Mouse (Mus musculus) liver, adult 2 months (tissue): ENCODE data around the gene Sult4a1. TPM values are rescaled to one million over a fixed set of nuclear protein-coding genes. Genes with fewer than 3 reads are reported as not detected.

Experiments used
- DNase-seq: peaks from one replicate; pipeline ENCODE4 v3.0.0-alpha.2; 2011; ENCODE audit warnings: low read depth, low spot score; ENCODE audit errors: extremely low read depth
- H3K27ac ChIP-seq: fragments of 200-500 bp; replicated peaks from 2 replicates; pipeline ENCODE4 v1.5.1; 2012; ENCODE audit warnings: low read depth, mild to moderate bottlenecking, control low read depth, inconsistent platforms, low read length; ENCODE audit not compliant: insufficient read depth
- H3K27me3 ChIP-seq: fragments of 200-500 bp; 2 replicates; pipeline ENCODE4 v1.6.1; 2012; ENCODE audit warnings: mild to moderate bottlenecking, moderate library complexity, low read length, inconsistent platforms; ENCODE audit not compliant: control insufficient read depth, insufficient read depth
- H3K36me3 ChIP-seq: fragments of 200-500 bp; 2 replicates; pipeline ENCODE4 v1.6.1; 2012; ENCODE audit warnings: low read length, inconsistent platforms; ENCODE audit not compliant: control insufficient read depth, insufficient read depth
- H3K4me1 ChIP-seq: fragments of 200-500 bp; 2 replicates; pipeline ENCODE4 v1.6.1; 2011; ENCODE audit warnings: low read length; ENCODE audit not compliant: control insufficient read depth, insufficient read depth
- H3K4me3 ChIP-seq: fragments of 200-500 bp; 2 replicates; pipeline ENCODE4 v1.5.1; 2011; ENCODE audit warnings: low read depth, mild to moderate bottlenecking, control low read depth, low read length, moderate library complexity; ENCODE audit not compliant: insufficient read depth
- H3K79me2 ChIP-seq: fragments of 200-500 bp; 2 replicates; pipeline ENCODE4 v1.6.1; 2012; ENCODE audit warnings: inconsistent platforms, mild to moderate bottlenecking, low read length, moderate library complexity; ENCODE audit not compliant: control insufficient read depth, insufficient read depth
- H3K9ac ChIP-seq: fragments of 200-500 bp; 2 replicates; pipeline ENCODE4 v1.6.1; 2012; ENCODE audit warnings: low read depth, mild to moderate bottlenecking, control low read depth, inconsistent platforms, low read length
- CTCF ChIP-seq: fragments of 200-500 bp; IDR thresholded peaks from 2 replicates; pipeline ENCODE4 v1.5.1; 2011; ENCODE audit warnings: low read depth, low read length, control low read depth
- POLR2A ChIP-seq: fragments of 200-500 bp; IDR thresholded peaks from 2 replicates; pipeline ENCODE4 v1.6.1; 2011; ENCODE audit warnings: low read length, control low read depth; ENCODE audit not compliant: insufficient read depth; ENCODE audit errors: extremely low read depth
- WGBS: fragments of 180-500 bp; shearing (Covaris S2); methylation state at CpG from one replicate; pipeline ENCODE4 v1.1.7; 2018; 5-methylcytosine and 5-hydroxymethylcytosine counted together
- polyA plus RNA-seq: library from polyadenylated mRNA; depleted of rRNA; stranded (reverse); fragments of >200 nt; gene quantifications from 2 replicates; pipeline ENCODE4 v1.2.3, GENCODE M21; 2012
- total RNA-seq: library from RNA; depleted of rRNA; stranded (reverse); fragments of >200 nt; gene quantifications from 2 replicates; pipeline ENCODE4 v1.2.3, GENCODE M21; 2014

The Sult4a1 gene
- total and polyA plus RNA-seq, 2 experiments = not detected

- Histone ChIP-seq H3K9ac (no peak overlapping the region), H3K4me3 (no peak overlapping the region), H3K27me3 (no peaks in the 10 kb centered on the region), H3K27ac (no peak overlapping the region), H3K4me1 (peaks cover 2% of the 10 kb centered on the region; the same call in 1 of the 2 replicates), H3K79me2 (no peaks in the 10 kb centered on the region), H3K36me3 (no peaks in the 10 kb centered on the region)
- DNase-seq = no peak
- 59% methylated on average over 7 of the region's 7 CpGs for WGBS
- no peak for TF ChIP-seq POLR2A
- TF ChIP-seq CTCF = peak; percentile 61
These were observed 18.5 kb upstream of the Sult4a1 start for GRCm38 (mm10) chr15:84124086-84124485.

GRCm38 (mm10) chr15:84123075-84123474 lies 17.5 kb upstream of the Sult4a1 start, which contains the start of gene Pnpla5:
TSS of gene Pnpla5 (minus strand) at chr15:84123175.
- H3K4me3 ChIP-seq = no peak within 1 kb of the TSS
- no peak within 1 kb of the TSS for H3K27ac ChIP-seq
- TF ChIP-seq POLR2A (no peak), CTCF (no peak)
- H3K9ac ChIP-seq = no peak within 1 kb of the TSS
- H3K36me3 ChIP-seq = no peaks in the 10 kb centered on the region
- 71% methylated on average over 8 of the region's 8 CpGs for WGBS
- no peaks in the 10 kb centered on the region for H3K27me3 ChIP-seq
- no peaks in the 10 kb centered on the region for H3K79me2 ChIP-seq
- peaks cover 2% of the 10 kb centered on the region; the same call in 1 of the 2 replicates for H3K4me1 ChIP-seq
- no peak for DNase-seq

- no peaks in the 10 kb centered on the region for H3K79me2 ChIP-seq
- H3K4me3 ChIP-seq = no peak overlapping the region
- H3K9ac ChIP-seq = no peak overlapping the region
- no peaks in the 10 kb centered on the region for H3K27me3 ChIP-seq
- TF ChIP-seq CTCF = no peak
- no peak for TF ChIP-seq POLR2A
- no peaks in the 10 kb centered on the region for H3K36me3 ChIP-seq
- peaks cover 2% of the 10 kb centered on the region; the same call in 1 of the 2 replicates for H3K4me1 ChIP-seq
- H3K27ac ChIP-seq = no peak overlapping the region
- peak; percentile 35 for DNase-seq
- WGBS = 38% methylated on average over 7 of the region's 7 CpGs
These were observed 15.5 kb upstream of the Sult4a1 start for GRCm38 (mm10) chr15:84121036-84121435.

GRCm38 (mm10) chr15:84120612-84121011 lies 15.1 kb upstream of the Sult4a1 start:
- Histone ChIP-seq H3K9ac (no peak overlapping the region), H3K36me3 (no peaks in the 10 kb centered on the region), H3K79me2 (no peaks in the 10 kb centered on the region), H3K4me1 (peaks cover 4% of the 10 kb centered on the region), H3K27ac (no peak overlapping the region), H3K4me3 (no peak overlapping the region), H3K27me3 (no peaks in the 10 kb centered on the region)
- WGBS = 38% methylated on average over 6 of the region's 6 CpGs
- no peak for TF ChIP-seq POLR2A
- peak; percentile 84 for TF ChIP-seq CTCF
- peak; percentile 36 for DNase-seq

- Histone ChIP-seq H3K4me1 (peaks cover 19% of the 10 kb centered on the region), H3K27ac (no peak overlapping the region), H3K79me2 (no peaks in the 10 kb centered on the region), H3K27me3 (no peaks in the 10 kb centered on the region), H3K36me3 (no peaks in the 10 kb centered on the region), H3K9ac (no peak overlapping the region), H3K4me3 (no peak overlapping the region)
- no peak for TF ChIP-seq CTCF
- TF ChIP-seq POLR2A = no peak
- 84% methylated on average over 1 of the region's 1 CpGs for WGBS
- DNase-seq = no peak
These were observed 10.9 kb upstream of the Sult4a1 start for GRCm38 (mm10) chr15:84116466-84116865.

GRCm38 (mm10) chr15:84115727-84116126 lies 10.2 kb upstream of the Sult4a1 start:
- TF ChIP-seq POLR2A = no peak
- peak; percentile 31 for TF ChIP-seq CTCF
- no peak for DNase-seq
- no peaks in the 10 kb centered on the region for H3K27me3 ChIP-seq
- H3K9ac ChIP-seq = no peak overlapping the region
- no peaks in the 10 kb centered on the region for H3K36me3 ChIP-seq
- H3K4me1 ChIP-seq = peaks cover 17% of the 10 kb centered on the region
- H3K27ac ChIP-seq = peak overlapping the region; percentile 26
- no peaks in the 10 kb centered on the region for H3K79me2 ChIP-seq
- WGBS = 54% methylated on average over 5 of the region's 5 CpGs
- H3K4me3 ChIP-seq = no peak overlapping the region
